16 mouse cellular contexts compared by ENCODE assay signal in genomic region chr6:33031631-33032030, GRCm38 (mm10).
"Had no signal": no experiment of that assay in that cellular context is flagged by ENCODE, and none has a peak within 500 bp of the region (broad histone marks: within the 10 kb centered on the region; RNA-seq: fewer than 3 reads in every experiment).

No protein-coding gene starts in this region.

- DNase-seq: cerebellum, adult 2 months; cerebellum, adult 8-10 months; cerebellum, adult 9-10 months; cerebellum, adult 9-11 months; cerebellum, postnatal 10 days; cerebellum, postnatal 14 days; cerebellum, postnatal 25 days; cerebellum, postnatal 36 days; embryo, embryonic 11 days; forebrain, postnatal 0 days; gastrocnemius, adult 2 months; gastrocnemius, postnatal 10 days; gastrocnemius, postnatal 14 days; gastrocnemius, postnatal 25 days; gastrocnemius, postnatal 36 days; heart, adult 2 months had no signal
